Mouse (Mus musculus): ENCODE data around the gene Phf2.

DNA sequence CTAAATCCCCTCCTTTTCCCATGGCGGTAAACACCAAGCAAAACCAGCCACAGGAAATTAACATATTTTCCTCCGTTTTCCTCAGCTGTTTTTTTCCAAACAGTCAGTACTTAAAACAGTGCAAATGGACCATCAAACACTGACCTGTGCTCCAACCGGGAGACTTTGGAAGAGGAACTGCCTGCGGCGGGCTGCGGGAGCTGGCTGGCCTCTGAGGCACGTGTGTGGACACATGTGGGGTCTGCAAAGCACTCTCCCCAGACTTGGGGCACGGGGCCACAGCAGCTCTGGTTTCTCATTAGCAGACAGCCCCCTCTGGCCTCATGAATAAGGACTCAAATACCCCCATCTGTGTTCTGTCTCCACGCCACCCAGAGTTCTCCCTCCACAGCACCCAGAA, 59.9 kb downstream of the Phf2 start:
- no peak for TF ChIP-seq CTCF (IDR thresholded peaks at IDR 0.05; ENCODE audit: low read depth)
- TF ChIP-seq EP300 (IDR thresholded peaks at IDR 0.05; ENCODE audit: low read depth): no peak
